Mouse (Mus musculus): ENCODE data around the gene Preb.

The Preb gene

DNA sequence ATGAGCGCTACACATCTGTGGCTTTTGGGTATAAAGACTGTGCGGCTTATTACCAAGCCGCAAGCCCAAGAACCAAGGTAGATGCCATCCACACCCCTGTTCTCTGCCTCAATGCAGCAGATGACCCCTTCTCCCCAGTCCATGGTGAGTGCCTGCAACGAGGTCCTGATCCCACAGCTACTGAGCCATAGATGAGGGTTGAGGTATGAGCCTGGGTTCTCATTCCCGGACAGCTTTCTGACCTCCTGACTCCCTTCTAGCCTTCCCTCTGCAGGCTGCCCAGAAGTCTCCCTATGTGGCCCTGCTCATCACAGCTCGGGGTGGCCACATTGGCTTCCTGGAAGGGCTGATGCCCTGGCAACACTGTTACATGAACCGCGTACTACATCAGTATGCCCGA lies 5.6 kb downstream of the Preb start:
- DNase-seq = no peak

DNA sequence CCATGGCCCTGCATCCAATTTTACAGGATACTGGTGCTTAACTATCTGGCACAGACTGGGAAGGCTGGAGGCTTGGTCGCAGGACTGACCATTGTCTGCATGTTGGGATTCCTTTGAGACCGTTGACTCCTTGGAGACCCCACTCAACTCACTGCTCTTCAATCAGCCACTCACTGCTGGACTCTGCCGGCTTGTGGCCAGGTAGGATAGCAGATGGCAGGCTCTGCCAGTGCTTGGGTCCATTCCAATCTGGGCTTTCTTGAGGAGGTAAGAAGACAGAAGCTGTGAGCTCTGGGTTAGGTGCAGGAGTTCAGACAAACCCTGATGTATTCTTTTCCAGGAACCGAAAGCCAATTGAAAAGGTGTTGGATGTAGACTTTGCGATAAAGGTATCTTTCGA lies 6.1 kb downstream of the Preb start:
- DNase-seq = no peak

DNA sequence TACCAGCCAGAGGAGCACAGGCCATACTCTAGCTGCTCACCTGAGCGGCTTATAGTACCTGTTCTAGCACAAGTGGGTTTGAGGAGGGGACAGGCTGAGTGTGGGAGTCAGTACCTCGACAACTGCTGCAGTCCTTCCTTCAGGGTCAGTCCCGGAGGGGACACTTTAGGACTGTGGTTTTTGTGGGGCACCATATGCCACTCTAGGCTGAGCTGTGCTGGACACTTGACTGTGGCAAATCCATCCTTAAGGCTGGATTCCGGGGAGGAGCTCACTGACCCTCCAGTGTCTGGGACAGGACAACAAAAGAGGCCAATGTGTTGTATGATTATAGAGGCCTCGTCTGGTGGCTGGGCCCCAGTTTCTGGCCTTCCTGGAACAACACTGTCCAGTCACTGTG lies 7.6 kb downstream of the Preb start:
- DNase-seq = no peak

- DNase-seq = no peak
Measured at GRCm38 (mm10) chr5:30951706-30952105, 8.5 kb downstream of the Preb start.

DNA sequence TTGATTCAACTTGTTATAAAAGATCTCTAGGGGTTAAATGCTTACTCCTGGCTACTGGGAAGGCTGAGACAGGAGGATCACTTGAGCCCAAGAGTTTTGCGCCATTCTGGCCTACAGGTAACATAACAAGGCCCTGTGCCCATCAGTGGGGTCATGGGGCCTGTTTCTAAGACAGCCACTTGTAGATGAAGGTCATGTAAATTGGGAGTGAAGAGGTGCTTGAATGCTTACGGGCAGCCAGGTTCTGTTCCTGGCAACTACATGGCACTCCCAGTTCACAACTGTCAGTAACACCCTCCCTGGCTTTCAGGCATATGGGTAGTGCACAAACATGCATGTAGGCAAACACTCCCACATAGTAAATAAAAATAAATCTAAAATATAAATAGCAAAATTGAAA lies 9.2 kb downstream of the Preb start:
- DNase-seq = no peak

DNA sequence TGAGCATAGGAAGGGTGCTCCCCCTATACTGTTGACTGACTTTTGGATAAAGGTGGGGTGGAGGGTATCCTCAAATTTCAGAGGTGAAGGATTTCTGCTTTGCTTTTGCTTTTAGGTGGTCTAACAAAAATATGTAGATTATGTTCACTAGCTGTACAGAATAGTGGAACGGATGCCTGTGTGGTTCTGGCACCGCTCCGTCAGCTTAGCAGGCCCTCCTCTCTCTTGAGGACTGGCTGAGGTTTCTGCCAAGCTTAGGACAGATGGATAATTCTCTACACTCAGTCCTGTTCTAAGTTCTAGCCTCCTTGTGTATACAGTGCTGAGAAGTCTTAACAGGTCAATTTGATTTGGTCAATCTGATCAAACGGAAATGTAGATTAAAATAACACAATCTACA lies 9.7 kb downstream of the Preb start:
- DNase-seq = no peak

DNA sequence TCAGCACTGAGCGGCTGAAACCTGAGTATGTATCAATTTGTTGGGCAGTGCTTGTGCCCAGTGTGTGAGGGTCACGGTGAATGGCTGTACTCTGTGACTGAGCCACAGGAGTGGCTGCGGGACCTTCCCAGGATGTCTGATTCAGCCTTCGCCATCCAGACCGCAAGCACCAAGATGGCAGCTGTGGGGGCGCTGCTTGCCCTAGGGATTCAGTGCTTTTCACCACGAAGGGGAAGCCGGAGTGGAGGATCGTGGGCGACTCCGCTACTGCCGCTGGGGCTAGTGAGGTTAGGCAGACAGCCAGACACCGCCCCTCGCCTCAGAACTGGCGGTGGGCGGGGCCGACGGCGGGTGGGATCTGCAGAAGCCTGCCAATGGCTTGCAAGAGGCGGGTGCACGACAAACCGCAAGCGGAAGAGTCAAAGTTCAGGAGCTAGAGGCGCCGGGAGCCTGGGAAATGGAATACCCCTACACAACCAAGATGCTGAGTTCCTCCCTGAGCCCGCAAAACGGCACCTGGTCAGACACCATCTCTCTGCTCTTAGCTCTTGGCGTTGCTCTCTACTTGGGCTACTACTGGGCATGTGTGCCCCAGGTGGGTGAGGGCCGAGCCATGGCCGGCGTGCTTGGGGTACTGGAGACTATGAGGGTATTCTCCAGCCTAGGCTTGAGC lies 10.4 kb downstream of the Preb start:
- DNase-seq = peak; percentile 96

DNA sequence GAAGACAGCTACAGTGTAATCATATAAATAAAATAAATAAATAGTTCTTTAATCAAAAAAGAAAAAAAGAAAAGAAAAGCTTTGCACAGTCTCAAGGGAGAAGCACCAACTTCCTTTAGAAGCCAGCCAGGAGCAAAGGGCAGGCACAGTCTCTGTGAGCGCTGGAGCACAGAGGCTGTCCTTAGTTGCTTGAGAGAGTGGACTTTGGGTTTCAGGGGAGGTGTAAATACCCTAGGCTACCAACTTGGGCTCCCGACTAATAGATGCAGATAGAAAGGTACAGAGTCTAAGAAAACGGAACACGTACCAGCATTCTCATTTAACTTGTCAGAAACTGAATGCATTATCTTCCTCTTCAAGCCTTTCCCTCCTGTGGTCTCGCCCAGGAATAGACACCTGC lies 11.5 kb downstream of the Preb start:
- DNase-seq = no peak

- peak; percentile 71 for DNase-seq
Measured at GRCm38 (mm10) chr5:30944956-30945781, 15.0 kb downstream of the Preb start, which contains the start of gene Cgref1. Gene Cgref1, minus strand, starts transcription at chr5:30945591.

DNA sequence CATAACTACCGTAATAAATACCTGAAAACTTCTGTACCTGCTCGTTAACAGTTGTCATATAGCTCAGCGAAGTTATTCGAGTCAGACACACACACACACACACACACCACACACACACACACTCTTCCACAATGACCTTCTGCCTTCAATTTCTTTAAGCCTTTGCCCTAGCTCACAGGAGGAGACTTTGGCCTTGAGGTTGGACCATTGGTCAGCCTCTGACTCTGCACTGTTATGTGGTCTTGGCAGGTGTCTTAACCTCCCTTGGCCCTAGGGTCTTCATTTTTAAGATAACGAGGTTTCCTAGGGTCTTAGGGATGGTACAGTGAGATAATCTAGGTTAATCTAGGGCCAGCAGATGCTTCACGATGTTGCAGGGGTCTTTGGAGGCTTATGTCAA lies 15.8 kb downstream of the Preb start:
- DNase-seq = no peak

DNA sequence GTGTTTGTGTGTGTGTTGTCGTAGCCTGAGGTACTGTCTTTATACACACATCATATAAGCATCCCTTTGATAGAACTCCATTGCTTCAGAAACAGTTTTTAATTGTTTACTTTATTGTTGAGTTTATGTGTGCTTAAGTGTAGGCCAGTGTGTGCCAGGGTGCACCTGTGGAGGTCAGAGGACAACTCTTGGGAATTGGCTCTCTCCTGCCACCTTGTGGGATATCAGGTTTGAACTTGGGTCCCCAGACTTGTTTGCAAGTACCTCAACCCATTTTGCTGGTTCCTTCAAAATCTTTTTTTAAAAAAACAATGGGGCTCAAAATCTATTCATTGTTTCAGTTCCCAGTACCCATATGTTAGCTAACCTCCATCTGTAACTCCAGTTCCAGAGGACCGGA lies 17.2 kb downstream of the Preb start:
- peak; percentile 26 for DNase-seq

DNA sequence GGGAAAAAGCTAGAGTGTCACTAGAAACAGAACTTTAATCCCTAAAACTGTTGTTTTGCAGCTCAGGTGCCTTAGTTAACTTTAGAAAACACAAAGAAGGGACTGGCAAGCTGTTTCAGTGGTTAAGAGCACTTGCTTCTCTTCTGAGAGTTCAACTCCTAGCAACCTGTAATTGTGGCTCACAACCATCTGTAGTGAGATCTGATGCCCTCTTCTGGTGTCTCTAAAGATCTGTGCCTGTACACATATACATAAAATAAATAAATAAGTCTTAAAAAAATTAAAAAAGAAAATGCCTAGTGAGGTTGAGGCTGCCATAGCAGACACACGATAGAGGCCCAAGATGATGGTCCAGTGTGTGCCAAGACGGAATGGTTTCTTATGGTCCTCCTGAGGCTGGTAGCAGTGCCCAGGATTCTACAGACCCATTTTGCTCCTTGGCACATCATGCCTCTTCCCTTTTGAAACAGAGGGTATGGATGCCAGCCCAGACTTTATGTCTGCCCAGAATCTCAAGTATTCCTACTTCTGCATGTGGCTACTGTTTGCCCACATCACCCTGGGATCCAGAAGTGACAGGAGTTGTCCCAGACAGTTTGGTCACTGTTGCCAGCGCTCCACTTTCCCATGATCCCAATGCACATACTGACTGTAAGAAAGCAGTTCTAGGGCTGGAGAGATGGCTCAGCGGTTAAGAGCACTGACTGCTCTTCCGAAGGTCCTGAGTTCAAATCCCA lies 25.3 kb downstream of the Preb start:
- DNase-seq = no peak

DNA sequence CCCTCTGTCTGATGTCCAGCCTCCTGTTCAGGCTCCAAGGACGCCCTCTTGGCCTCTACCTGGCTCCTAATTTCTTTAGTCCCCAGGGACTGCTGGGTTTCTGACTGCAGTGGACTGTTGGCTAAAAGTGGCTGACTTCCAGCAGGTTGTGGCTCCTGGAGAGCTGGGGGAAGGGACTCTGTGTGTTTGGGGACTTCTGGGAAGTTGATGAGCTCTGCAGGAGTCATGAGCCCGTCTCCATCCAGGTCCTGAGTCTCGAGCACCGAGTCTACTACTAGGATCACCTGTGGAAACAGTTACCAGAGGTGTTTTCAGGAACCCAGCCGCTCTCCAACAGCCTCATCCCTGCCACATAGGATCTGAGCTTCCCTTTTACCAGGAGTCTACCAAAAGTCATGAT lies 26.5 kb downstream of the Preb start:
- no peak for DNase-seq

- no peak for DNase-seq
Measured at GRCm38 (mm10) chr5:30931378-30931777, 28.8 kb downstream of the Preb start.

- DNase-seq = no peak
Measured at GRCm38 (mm10) chr5:30930846-30931245, 29.3 kb downstream of the Preb start.

GRCm38 (mm10) chr5:30930121-30930520 lies 30.0 kb downstream of the Preb start:
- DNase-seq = peak; percentile 57

GRCm38 (mm10) chr5:30927945-30928529 lies 32.1 kb downstream of the Preb start:
- DNase-seq = no peak

- no peak for DNase-seq
Measured at GRCm38 (mm10) chr5:30926073-30926472, 34.1 kb downstream of the Preb start.

- DNase-seq = no peak
Measured at GRCm38 (mm10) chr5:30925217-30925616, 34.9 kb downstream of the Preb start.

DNA sequence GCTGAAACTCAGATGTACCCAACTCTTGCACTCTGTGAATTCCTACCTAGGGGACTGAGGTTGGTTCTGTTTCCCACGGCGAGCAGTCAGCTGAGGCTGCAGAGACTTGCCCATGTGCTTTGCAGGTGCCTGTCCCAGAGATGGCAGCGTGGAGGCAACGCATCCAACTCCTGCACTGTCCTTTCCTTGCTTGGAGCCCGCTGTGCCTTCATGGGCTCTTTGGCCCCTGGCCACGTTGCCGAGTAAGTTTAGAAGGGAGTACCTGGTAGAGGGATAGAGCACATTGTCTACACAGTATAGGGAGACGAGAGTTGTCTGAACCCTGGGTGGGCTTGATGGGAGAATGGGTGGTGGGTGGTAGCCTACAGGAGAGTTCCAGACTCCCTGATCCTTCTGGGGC lies 35.5 kb downstream of the Preb start:
- no peak for DNase-seq

DNA sequence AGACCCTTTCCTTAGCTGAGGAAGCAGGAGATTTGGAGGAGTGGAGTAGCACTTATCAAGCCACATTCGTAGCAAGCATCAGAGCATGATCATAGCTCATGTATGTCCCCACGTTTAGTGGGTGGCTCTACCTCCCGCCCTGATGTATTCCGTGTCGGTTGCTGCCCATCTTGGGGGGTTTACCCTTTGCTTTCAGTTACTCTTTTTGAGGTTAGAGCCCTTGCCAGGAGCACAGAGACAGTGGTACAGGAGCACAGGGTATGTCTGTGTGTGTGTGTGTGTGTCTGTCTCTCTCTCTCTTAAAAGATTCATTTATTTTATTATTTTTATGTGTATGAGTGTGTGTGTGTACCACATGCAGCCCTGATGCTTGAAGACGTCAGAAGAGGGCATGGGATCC lies 37.0 kb downstream of the Preb start:
- DNase-seq = no peak

GRCm38 (mm10) chr5:30922581-30923041 lies 37.5 kb downstream of the Preb start:
- DNase-seq = no peak

All from liver (tissue).